Mouse (Mus musculus): ENCODE results near the gene Hmcn1. TPM values are rescaled to one million over a fixed set of nuclear protein-coding genes. Genes with fewer than 3 reads are reported as not detected.

Hmcn1 gene
- 1 to 10 TPM; 1.6 to 2.0 TPM for total RNA-seq (2021)
- long read RNA-seq, experiment 1 = 0 reads
- long read RNA-seq, experiment 2 = 0 reads

DNA sequence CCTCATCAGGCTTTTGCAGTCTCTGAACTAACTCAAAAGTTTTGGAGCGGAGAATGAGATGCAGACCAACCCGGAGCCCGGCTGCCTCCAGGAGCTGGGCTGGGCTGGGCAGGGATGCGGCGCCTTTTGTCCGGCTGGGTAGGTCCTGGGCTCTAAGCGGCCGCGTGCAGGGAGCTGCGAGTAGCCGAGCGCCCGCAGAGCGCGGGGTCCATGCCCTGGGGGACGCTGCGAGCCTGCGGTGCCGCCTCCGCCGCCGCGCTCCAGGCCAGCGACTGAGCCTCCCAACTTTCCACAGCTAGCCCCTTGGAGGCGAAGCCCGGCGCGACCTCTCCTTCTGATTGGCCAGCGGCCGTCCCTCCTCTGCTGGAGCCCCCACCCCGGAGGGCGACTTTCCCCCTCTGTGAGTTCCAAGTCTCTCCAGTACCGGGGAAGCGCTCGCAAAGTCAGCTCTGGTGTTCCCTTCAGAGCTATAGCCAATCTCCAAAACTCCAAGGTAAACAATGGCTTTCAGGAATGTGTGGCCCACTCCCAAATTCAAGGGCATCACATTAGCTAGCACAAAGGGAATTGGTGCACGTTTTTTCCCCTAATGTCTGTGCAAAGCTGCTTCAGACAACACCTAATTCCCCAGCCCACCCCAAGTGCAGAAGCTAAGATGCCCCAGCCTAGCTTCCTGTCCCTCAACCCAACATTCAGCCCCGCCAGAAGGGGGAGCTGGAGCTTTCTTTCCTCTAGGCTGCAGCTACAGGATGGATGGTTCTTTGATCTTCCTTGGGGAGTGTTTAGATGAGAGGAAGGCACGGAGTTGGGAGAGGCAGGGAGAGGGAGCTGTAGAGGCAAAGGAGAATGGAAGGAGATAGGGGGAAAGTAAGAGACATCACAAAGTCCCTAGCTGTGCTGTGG lies at the start of gene Hmcn1:
TSS of gene Hmcn1 (minus strand) at position 274 of the 903 bp plus-strand sequence.
- peak; percentile 54 for TF ChIP-seq CTCF (conservative IDR thresholded peaks at IDR 0.05)
- DNase-seq (ENCODE audit: low spot score in 2 of 2) = no peak
- H3K4me3 ChIP-seq = peak within 1 kb of the TSS; percentile 52
- peak within 1 kb of the TSS; percentile 23; the same call in 1 of the 2 replicates for H3K27ac ChIP-seq

DNA sequence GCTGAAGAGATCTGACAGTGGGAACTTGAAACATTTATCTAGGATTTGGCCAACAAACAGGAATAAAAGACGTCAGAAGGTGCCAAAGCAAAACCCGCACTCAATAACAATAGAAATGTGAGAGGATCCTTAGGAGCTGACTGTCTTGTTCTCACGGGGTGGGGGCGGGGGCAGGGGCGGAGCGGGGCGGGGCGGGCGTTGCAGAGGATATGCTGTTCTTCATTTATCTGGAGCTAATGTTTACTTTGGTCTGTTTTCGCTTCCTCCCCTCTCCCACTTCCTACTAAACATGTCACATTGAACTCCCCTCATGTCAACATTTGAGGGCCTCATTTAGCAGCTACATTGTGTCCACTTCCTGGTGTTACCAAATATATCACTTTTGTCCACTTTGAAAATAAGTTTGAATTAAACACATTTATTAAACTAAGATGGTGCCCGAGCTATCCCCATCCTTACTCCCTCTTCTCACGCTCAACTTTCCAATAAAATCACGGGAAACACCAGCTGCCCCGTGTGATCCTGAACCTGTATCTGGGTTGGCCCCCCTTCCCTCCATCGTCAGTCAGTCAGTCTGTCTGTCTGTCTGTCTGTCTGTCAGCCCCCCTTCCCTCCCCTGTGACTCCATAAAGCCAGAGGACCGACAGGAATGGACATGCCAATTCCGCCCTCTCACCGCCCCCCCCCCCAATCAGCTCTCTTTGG lies 47.9 kb upstream of the Hmcn1 start:
- TF ChIP-seq CTCF (conservative IDR thresholded peaks at IDR 0.05) = no peak
- Histone ChIP-seq H3K4me3 (no peak overlapping the region), H3K27ac (no peak overlapping the region)
- DNase-seq (ENCODE audit: low spot score in 2 of 2) = no peak

DNA sequence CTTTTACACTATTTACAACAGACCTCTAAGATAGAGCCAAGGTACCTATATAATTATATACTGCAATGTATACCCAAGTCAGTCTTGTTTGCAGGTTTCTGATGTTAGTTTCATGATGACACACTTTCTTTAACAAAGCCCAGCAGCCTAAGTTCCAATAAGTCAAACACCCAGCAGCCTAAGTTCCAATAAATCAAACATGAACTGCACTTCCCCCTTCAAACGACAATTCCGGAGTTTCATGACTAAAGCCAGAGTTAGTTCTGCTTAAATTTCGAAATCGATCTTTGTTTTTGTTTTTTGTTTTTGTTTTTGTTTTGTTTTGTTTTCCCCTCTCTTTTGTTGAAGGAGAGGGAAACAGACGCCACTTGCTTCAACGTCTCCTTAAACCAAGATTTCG lies 47.1 kb upstream of the Hmcn1 start:
- no peak overlapping the region for H3K4me3 ChIP-seq

GRCm38 (mm10) chr1:151039189-151039588 lies 46.0 kb upstream of the Hmcn1 start:
- no peak for DNase-seq (ENCODE audit: low spot score in 2 of 2)
- H3K4me3 ChIP-seq = no peak overlapping the region
- H3K27ac ChIP-seq = no peak overlapping the region
- no peak for TF ChIP-seq CTCF (conservative IDR thresholded peaks at IDR 0.05)

More for the DNA sequence above, 47.1 kb upstream of the Hmcn1 start:
- TF ChIP-seq CTCF (conservative IDR thresholded peaks at IDR 0.05) = no peak
- no peak for DNase-seq (ENCODE audit: low spot score in 2 of 2)
- no peak overlapping the region for H3K27ac ChIP-seq

- no peak overlapping the region for H3K4me3 ChIP-seq
- no peak for DNase-seq (ENCODE audit: low spot score in 2 of 2)
- TF ChIP-seq CTCF (conservative IDR thresholded peaks at IDR 0.05) = no peak
- H3K27ac ChIP-seq = no peak overlapping the region
Measured at GRCm38 (mm10) chr1:151038566-151038965, 45.3 kb upstream of the Hmcn1 start.

DNA sequence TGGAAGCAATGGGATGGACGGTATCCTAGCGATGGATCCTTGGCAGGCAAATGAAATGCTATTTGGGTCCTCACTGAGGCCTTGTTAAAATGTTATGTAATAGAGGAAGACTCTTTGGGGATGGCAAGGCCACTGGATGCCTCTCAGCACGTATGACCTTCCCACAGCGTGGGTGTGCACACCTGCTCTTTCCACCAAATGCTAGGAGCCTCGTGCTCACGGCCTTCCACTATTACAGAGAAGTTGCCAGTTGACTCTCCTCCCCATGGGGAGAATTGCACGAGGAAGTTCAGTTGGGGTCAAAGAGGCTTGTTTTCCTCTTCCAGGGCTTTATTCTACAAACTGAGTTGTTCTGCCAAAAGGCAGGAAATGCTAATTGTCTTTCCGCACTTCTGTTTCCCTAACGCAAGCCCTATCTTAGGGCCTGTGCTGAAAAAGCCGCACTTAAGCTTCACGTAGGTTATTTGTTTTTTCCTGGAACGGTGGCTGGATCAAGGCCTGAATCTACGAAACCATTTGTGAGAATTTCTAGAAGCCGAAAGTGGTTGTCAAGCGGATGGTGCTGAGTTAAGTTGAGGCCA lies 43.3 kb upstream of the Hmcn1 start:
- H3K27ac ChIP-seq = peak overlapping the region; percentile 32; the same call in 1 of the 2 replicates
- no peak for DNase-seq (ENCODE audit: low spot score in 2 of 2)
- no peak overlapping the region for H3K4me3 ChIP-seq
- TF ChIP-seq CTCF (conservative IDR thresholded peaks at IDR 0.05) = no peak

GRCm38 (mm10) chr1:151035766-151036165 lies 42.5 kb upstream of the Hmcn1 start:
- TF ChIP-seq CTCF (conservative IDR thresholded peaks at IDR 0.05) = no peak
- DNase-seq (ENCODE audit: low spot score in 2 of 2) = no peak
- Histone ChIP-seq H3K27ac (no peak overlapping the region), H3K4me3 (no peak overlapping the region)

DNA sequence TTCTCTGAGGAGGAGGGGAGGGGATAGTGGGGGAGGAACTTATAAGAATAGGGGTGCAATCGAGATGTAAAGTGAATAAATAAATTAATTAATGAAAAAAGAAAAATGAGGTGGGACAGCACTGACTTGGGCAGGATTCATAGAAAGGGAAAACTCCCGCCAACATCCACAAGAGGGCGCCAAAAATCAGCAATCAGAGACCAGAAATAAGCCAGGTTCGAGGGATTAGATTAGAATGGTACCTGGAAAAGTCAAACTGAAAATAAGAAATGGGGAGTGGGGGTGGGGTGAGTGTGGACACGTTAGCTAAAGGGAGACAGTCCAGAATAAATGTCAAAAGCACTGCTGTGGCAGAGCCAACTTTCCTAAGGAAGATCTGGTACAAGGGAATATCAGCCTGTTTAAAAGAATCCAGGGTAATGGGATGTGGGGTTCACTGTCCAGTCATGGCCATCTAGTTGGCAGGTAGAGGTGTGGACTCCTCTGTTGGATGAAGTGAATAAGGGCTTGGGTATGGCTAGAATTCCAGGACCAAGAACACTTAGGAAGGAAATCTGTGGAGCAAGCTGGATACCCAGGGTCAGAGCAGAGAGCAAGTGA lies 41.9 kb upstream of the Hmcn1 start:
- peak; percentile 87 for TF ChIP-seq CTCF (conservative IDR thresholded peaks at IDR 0.05)
- no peak overlapping the region for H3K4me3 ChIP-seq
- peak; percentile 41 to 76 for DNase-seq (ENCODE audit: low spot score in 2 of 2)
- no peak overlapping the region for H3K27ac ChIP-seq

DNA sequence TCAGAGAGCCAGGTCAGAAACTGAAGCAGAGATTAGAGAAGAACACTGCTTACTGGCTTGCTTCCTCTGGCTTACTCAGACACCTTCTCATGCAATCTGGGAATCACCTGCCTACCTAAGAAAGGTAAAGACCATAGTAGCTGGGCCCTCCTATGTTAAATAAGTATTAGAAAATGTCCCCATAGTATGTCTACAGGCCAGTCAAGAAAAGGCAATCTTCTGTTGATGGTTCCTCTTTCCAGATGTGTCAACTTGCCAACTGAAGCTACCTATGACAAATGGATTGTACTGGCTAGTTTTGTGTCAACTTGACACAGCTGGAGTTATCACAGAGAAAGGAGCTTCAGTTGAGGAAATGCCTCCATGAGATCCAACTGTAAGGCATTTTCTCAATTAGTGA lies 40.1 kb upstream of the Hmcn1 start:
- H3K27ac ChIP-seq = no peak overlapping the region
- TF ChIP-seq CTCF (conservative IDR thresholded peaks at IDR 0.05) = no peak
- DNase-seq (ENCODE audit: low spot score in 2 of 2) = no peak
- no peak overlapping the region for H3K4me3 ChIP-seq

DNA sequence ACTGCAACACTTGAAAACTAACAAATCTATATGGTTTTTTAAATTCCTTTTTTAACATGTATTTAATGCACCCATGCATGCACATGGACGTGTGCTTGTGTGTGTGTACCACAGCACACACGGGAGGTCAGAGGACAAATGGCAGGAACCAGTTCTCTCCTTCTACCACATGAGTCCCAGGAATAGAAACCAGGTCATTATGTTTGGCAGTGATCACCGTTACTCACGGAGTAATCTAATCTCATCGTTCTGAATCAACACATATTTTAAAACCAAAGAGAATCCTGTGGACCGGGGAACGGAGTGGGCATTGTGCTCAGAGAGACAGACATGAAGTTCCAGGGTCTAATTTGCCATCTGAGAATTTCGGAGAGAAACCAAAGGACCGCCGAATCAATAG lies 38.3 kb upstream of the Hmcn1 start:
- DNase-seq (ENCODE audit: low spot score in 2 of 2) = no peak
- H3K27ac ChIP-seq = no peak overlapping the region
- TF ChIP-seq CTCF (conservative IDR thresholded peaks at IDR 0.05) = no peak

DNA sequence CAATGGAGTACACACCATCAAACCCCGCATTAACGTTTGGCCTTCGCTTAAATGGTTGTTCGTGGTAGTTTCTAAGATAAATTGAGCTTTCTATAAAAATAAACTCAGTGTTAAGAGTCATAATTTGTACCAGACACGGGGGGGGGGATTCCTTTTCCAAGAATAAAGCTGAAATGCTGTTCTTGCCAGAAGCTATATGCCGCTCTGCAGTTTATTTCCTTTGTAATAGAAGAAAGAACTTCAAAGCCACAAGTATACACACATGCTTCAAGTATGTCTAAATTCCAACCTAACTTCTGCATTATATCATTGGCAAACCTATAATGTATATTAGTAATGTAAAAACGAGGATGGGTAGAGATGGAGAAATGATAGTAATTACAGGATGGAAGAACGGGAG lies 37.9 kb upstream of the Hmcn1 start:
- TF ChIP-seq CTCF (conservative IDR thresholded peaks at IDR 0.05) = no peak
- Histone ChIP-seq H3K4me3 (no peak overlapping the region), H3K27ac (no peak overlapping the region)
- no peak for DNase-seq (ENCODE audit: low spot score in 2 of 2)

More for the DNA sequence above, 38.3 kb upstream of the Hmcn1 start:
- H3K4me3 ChIP-seq = no peak overlapping the region

DNA sequence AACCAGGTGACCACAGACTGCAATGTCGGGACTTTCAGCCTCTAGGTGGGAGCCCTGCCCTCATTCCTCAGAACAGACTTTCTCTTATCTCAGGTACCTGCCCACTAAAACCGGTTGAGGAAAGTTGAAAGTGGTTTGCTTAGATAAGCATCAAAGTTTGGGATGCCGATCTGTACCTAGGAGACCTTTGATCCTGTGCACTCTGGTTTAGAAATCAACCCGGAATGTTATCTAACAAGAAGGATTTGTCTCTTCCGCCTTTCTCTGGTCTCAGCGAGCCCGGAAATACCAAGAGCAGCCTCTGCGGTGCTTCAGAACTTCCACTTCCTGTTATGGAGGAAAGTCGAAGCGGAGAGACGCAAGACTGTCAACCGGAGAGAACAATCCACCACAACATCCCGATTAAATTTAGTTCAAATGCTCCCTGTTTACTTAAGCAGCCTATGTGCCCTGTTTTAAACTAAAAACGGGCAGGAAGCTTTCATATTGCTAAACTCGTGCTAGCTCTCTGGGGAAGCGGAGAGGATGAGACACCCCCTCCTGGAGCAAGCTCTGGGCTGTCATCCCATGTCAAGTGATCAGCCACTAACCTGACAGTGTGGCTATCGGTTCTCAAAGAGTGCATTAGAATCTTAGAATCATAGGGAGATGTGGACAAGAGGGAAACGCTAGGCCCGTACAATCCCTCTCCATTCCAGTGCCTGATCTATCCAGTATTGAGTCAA lies 32.0 kb upstream of the Hmcn1 start:
- no peak for TF ChIP-seq CTCF (conservative IDR thresholded peaks at IDR 0.05)
- peak overlapping the region; percentile 55 for H3K27ac ChIP-seq
- no peak for DNase-seq (ENCODE audit: low spot score in 2 of 2)
- H3K4me3 ChIP-seq = no peak overlapping the region
